ENCODE assay signal across 8 mouse cellular contexts in the genomic region with DNA sequence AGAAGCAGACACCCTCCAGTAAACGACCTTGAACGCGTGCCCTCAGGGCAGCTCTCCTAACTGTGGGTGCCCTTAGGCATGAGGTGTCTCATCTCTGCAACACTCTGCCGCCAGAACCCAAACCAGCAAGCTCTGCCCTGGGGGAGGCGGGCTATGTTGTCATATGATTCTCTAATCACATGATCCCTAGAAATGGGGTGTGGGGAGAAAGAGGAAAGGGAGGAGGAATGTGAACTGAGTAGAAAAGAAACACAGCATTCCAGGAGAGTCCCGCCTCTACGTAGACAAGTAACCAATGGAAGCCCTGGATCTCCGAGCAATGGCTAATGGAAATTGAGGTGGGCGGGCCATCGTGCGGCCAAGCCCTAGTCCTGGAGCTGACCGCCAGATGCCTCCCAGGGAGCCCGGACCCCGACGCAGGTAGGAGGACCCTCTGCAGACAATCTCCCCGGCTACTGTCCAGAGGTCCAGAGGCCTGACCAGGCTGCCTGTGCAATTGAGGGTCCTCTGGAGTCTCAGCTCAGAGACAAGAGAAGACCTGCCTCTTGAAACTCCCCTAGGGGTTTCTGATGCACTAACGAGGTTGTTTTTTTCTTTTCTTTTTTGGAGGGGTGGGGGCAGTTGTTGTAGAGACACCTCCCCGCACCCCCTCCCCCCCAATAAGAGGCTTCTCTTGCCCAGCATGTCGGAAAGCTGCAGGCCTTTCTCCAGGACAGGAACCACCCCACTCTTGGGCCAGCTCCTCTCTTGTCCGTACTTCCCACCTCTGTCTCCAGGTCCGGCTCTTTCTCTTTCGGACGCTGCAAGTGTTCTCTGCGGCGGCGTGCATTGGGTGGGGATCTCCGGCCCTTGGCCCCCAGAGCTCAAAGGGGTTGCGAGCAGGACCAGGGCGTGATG. TPM values are rescaled to one million over a fixed set of nuclear protein-coding genes. Genes with fewer than 3 reads are reported as not detected.
DNase-seq lines count a peak whose midpoint lies in the region; ATAC-seq lines count a peak whose summit lies in the region.

A gene (plus strand): TSS at position 195 of the 897 bp plus-strand sequence.

- H3K4me1 ChIP-seq in intestine, embryonic 14.5 days (replicated peaks; ENCODE audit: control insufficient read depth, insufficient read depth, low read length), result peaks cover 10% of the 10 kb centered on the region

- H3K4me2 ChIP-seq in intestine, embryonic 14.5 days (ENCODE audit: low read length), result peak within 1 kb of the TSS; percentile 95

- peak; percentile 92 for DNase-seq in adrenal gland, adult 8-10 months
- DNase-seq in embryo, embryonic 11.5 days (ENCODE audit: low read depth, low spot score), result peak; percentile 83
- peak; percentile 90 for DNase-seq in gastrocnemius, postnatal 25 days
- DNase-seq in intestine, embryonic 14.5 days (ENCODE audit: low spot score), result peak; percentile 93
- DNase-seq in left cerebral cortex, postnatal 10 days (ENCODE audit: extremely low spot score in 1 of 2, low spot score in 2 of 2), result peak; percentile 92 to 94
- DNase-seq in right cerebral cortex, postnatal 10 days (ENCODE audit: low spot score in 2 of 2), result peak; percentile 94 to 97
- DNase-seq in urinary bladder, postnatal 4 days (ENCODE audit: low spot score in 2 of 2), result peak; percentile 85 to 87

- H3K9me3 ChIP-seq in intestine, embryonic 14.5 days (ENCODE audit: control insufficient read depth, low read length), result no peaks in the 10 kb centered on the region

- intact Hi-C loops in left cerebral cortex, postnatal 10 days (cut with DNase I), result loop anchor here (2.0 kb wide), 1 partner anchor 122 kb away; no protein-coding TSS in a partner anchor

- H3K9ac ChIP-seq in intestine, embryonic 14.5 days (ENCODE audit: low read length), result peak within 1 kb of the TSS; percentile 60

- peak within 1 kb of the TSS; percentile 77 for H3K27ac ChIP-seq in intestine, embryonic 14.5 days (ENCODE audit: low read depth)

- H3K36me3 ChIP-seq in intestine, embryonic 14.5 days (ENCODE audit: control insufficient read depth, insufficient read depth, low read length), result peaks cover 8% of the 10 kb centered on the region

- no peaks in the 10 kb centered on the region for H3K27me3 ChIP-seq in intestine, embryonic 14.5 days (replicated peaks; ENCODE audit: control insufficient read depth, insufficient read depth, low read length)

- peak within 1 kb of the TSS; percentile 86 for H3K4me3 ChIP-seq in intestine, embryonic 14.5 days (ENCODE audit: low read depth, low read length)

- WGBS in intestine, embryonic 14.5 days, result under 1% methylated on average over 29 of the region's 29 CpGs

- ATAC-seq in intestine, embryonic 14.5 days (replicated peaks; ENCODE audit: low FRiP score, low TSS enrichment, low read depth), result peak; percentile 87
- ATAC-seq in megakaryocyte progenitor cell, adult 5-6 weeks (replicated peaks; ENCODE audit: poor library complexity), result peak; percentile 63

RNA-seq across cellular contexts. Expression of the gene that starts here (rescaled TPM):
- total RNA-seq in adrenal gland, adult 8-10 months (2022), result 100 to 1,000 TPM; 171 to 220 (median 202) TPM
- total RNA-seq in gastrocnemius, postnatal 25 days (2021), result 10 to 100 TPM; 28.7 to 35.2 TPM
- polyA plus RNA-seq in intestine, embryonic 14.5 days (2014; fragmentation: Nextera tagmentation; extraction: Ambion mirVana), result 115 and 116 TPM in 2 replicates
- total RNA-seq in left cerebral cortex, postnatal 10 days (2021), result 10 to 100 TPM; 79.2 to 79.4 TPM
- 119 and 136 TPM in 2 replicates for total RNA-seq in megakaryocyte progenitor cell, adult 5-6 weeks (2015)
- 44.0 and 45.4 TPM in 2 replicates for total RNA-seq in megakaryocyte progenitor cell, adult 5-6 weeks (2017)

Comparison
In these comparisons a context has a peak if more than half of its experiments do, and no peak if none do; other contexts are left out.
1. Peak in every context shown above with its lines: DNase-seq, ATAC-seq, H3K4me3 ChIP-seq and H3K27ac ChIP-seq.